Mouse (Mus musculus): Measurements from ENCODE around the gene Ddrgk1. TPM values are rescaled to one million over a fixed set of nuclear protein-coding genes. Genes with fewer than 3 reads are reported as not detected.
A peak's percentile ranks its signal among the peaks of the same experiment; 100 is the strongest.

Gene Ddrgk1
- total and polyA plus RNA-seq, 3 experiments, result 51.7 to 93.1 (median 77.9) TPM

DNA sequence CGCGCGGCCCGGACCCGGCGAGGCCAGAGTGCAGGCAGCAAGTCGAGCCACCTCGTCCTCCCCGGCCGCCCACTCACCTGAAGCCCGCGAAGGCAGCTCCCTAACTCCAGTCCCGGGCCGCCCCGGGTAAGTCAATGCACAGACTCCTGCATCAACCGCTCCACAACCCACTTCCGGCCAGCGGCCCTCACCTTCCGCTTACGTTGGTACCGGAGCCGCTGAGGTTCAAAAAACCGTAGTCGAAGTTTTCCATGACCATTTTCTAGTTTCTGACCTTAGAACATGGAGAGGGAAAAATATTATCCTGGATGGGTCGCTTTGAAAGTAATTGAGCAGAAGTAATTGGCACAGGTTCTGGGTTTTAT is 34.6 kb downstream of the Ddrgk1 start, which contains the start of the genes Fastkd5 and Ubox5 (continued):
- TF ChIP-seq RAD21 (IDR thresholded peaks at IDR 0.05; ENCODE audit: low read depth, low read length), result no peak
- peak; percentile 96 for TF ChIP-seq HCFC1 (IDR thresholded peaks at IDR 0.05; ENCODE audit: low read depth, low read length)
- 0 out of 2 replicates have a peak, but pooled peaks have one; percentile 65 for TF ChIP-seq MEF2A (IDR thresholded peaks at IDR 0.05; ENCODE audit: borderline replicate concordance, low read depth, low read length)
- peak; percentile 79 for TF ChIP-seq TCF12 (IDR thresholded peaks at IDR 0.05; ENCODE audit: low read depth, low read length)
- peak; percentile 81 for TF ChIP-seq NELFE (IDR thresholded peaks at IDR 0.05; ENCODE audit: low read depth, low read length)
- peak; percentile 79 for TF ChIP-seq MXI1 (IDR thresholded peaks at IDR 0.05; ENCODE audit: low read depth, low read length)
- 0 out of 2 replicates have a peak, but pooled peaks have one; percentile 18 for TF ChIP-seq RCOR1 (conservative IDR thresholded peaks at IDR 0.05; ENCODE audit: low read depth, low read length)

DNA sequence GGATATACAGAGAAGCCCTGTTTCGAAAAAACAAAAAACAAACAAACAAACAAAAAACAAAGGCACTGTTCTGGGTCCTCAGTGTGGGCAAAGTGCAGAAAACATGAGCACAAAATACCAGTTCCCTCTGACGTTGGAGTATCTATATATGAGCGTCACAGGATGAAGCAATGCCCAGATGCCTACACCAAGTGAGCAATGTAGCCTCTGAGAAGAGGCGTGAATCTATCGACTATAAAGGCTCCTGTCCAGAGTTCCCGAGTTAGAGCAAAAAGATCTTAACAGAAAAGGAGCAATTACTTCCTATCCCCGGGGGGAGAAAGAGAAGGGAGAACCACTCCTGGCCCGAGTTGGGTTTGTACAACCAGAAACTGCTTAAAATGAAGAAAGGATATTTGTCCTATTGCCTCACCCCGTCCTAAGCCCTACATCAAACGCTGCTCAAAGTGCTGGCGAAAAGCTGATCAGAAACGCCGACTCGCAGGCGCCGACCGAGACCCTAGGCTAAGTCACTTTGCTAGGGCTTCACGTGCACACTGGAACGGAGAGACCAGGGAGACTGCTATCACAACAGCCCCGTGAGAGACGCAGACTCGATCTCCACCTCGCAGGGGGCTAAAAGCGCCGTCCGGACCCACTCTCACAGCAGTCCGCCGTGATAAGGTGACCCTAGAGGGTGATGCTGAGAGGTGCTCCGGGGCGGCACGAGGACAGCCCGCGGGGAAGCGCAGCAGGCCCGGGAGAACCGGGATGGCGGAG is 35.2 kb downstream of the Ddrgk1 start:
- dilution Hi-C loops (cut with MboI; ENCODE audit: extremely low pct_ligation_motif_present, extremely low pct_unique_long_range_greater_than_20kb, low sequenced_read_pairs), result no loop called here
- in situ Hi-C loops (cut with MboI; ENCODE audit: low pct_ligation_motif_present, low pct_unique_long_range_greater_than_20kb, low sequenced_read_pairs), result no loop called here
- Histone ChIP-seq H3K27me3 (replicated peaks) (no peaks in the 10 kb centered on the region), H3K4me1 (ENCODE audit: control insufficient read depth in 1 of 2, insufficient read depth in 2 of 2) (peaks cover 10 to 28% of the 10 kb centered on the region in 2 experiments), H3K36me3 (replicated peaks in 1 of 2; ENCODE audit: control insufficient read depth in 1 of 2, insufficient read depth in 1 of 2, low read length in 1 of 2) (peaks cover 15 to 38% of the 10 kb centered on the region in 2 experiments), H3K27ac (ENCODE audit: insufficient read depth, low read depth) (no peak overlapping the region; the same call in 1 of the 2 replicates), H3K4me2 (ENCODE audit: insufficient read depth, low read depth, poor library complexity, severe bottlenecking) (peak overlapping the region; percentile 79), H3K9ac (ENCODE audit: insufficient read depth, low read depth) (peak overlapping the region; percentile 91), H3K9me3 (replicated peaks; ENCODE audit: low read length) (no peaks in the 10 kb centered on the region), H3K79me2 (replicated peaks; ENCODE audit: control insufficient read depth, extremely low read depth, insufficient read depth, poor library complexity, severe bottlenecking) (peaks cover 46% of the 10 kb centered on the region), H3K4me3 (replicated peaks in 1 of 3; ENCODE audit: low read depth in 2 of 3, low read length in 2 of 3, poor library complexity in 1 of 3) (peak overlapping the region; percentile 87 to 96 (median 88))
- DNase-seq (ENCODE audit: extremely low read depth), result peak; percentile 21
- TF ChIP-seq NRF1 (IDR thresholded peaks at IDR 0.05; ENCODE audit: low read depth, low read length) (no peak), MYC (IDR thresholded peaks at IDR 0.05; ENCODE audit: low read depth, low read length) (peak; percentile 32; the same call in 1 of the 2 replicates), BHLHE40 (IDR thresholded peaks at IDR 0.05; ENCODE audit: low read depth, low read length) (peak; percentile 17; the same call in 1 of the 2 replicates), SMC3 (IDR thresholded peaks at IDR 0.05; ENCODE audit: low read depth, low read length) (no peak), CHD1 (IDR thresholded peaks at IDR 0.05; ENCODE audit: low read depth, low read length) (no peak), E2F4 (IDR thresholded peaks at IDR 0.05; ENCODE audit: insufficient replicate concordance, low read depth, low read length) (no peak), USF1 (IDR thresholded peaks at IDR 0.05; ENCODE audit: low read depth, low read length) (no peak)

DNA sequence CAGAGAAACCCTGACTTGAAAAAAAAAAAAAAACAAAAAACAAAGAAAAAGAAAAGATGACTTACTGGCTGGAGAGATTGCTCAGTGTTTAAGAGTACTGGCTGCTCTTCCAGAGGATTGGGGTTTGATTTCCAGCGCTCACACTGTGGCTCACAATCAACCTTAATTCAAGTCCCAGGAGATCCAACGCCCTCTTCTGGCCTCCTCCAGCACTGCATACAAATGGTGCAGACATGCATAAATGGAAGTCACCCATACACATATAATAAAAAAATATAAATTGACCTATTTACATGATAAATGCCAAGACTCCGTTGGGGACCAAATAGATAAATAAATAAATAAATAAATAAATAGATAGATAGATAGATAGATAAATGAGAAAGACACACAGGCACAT is 36.0 kb downstream of the Ddrgk1 start:
- DNase-seq (ENCODE audit: extremely low read depth), result peak; percentile 54
- TF ChIP-seq CTCF (conservative IDR thresholded peaks at IDR 0.05 in 1 of 2, IDR thresholded peaks at IDR 0.05 in 1 of 2; ENCODE audit: low read depth in 2 of 2, low read length in 2 of 2) (peak; percentile 31 to 38; a peak in 3 of 4 replicates), CHD1 (IDR thresholded peaks at IDR 0.05; ENCODE audit: low read depth, low read length) (no peak)
- dilution Hi-C loops (cut with MboI; ENCODE audit: extremely low pct_ligation_motif_present, extremely low pct_unique_long_range_greater_than_20kb, low sequenced_read_pairs) (no loop called here), in situ Hi-C loops (cut with MboI; ENCODE audit: low pct_ligation_motif_present, low pct_unique_long_range_greater_than_20kb, low sequenced_read_pairs) (no loop called here)
- peak overlapping the region; percentile 79 for H3K4me2 ChIP-seq (ENCODE audit: insufficient read depth, low read depth, poor library complexity, severe bottlenecking)
- H3K79me2 ChIP-seq (replicated peaks; ENCODE audit: control insufficient read depth, extremely low read depth, insufficient read depth, poor library complexity, severe bottlenecking), result peaks cover 54% of the 10 kb centered on the region
- peak overlapping the region in 2 of 3 experiments; percentile 87 to 96 for H3K4me3 ChIP-seq (replicated peaks in 1 of 3; ENCODE audit: low read depth in 2 of 3, low read length in 2 of 3, poor library complexity in 1 of 3)
- no peak overlapping the region for H3K9ac ChIP-seq (ENCODE audit: insufficient read depth, low read depth)
- H3K27me3 ChIP-seq (replicated peaks), result no peaks in the 10 kb centered on the region
- H3K27ac ChIP-seq (ENCODE audit: insufficient read depth, low read depth), result no peak overlapping the region
- H3K4me1 ChIP-seq (ENCODE audit: control insufficient read depth in 1 of 2, insufficient read depth in 2 of 2), result peaks cover 5 to 20% of the 10 kb centered on the region in 2 experiments
- H3K36me3 ChIP-seq (replicated peaks in 1 of 2; ENCODE audit: control insufficient read depth in 1 of 2, insufficient read depth in 1 of 2, low read length in 1 of 2), result peaks cover 16 to 39% of the 10 kb centered on the region in 2 experiments
- H3K9me3 ChIP-seq (replicated peaks; ENCODE audit: low read length), result no peaks in the 10 kb centered on the region
